Mouse (Mus musculus): Measurements from ENCODE around the gene Tubg2.

Gene Tubg2

DNA sequence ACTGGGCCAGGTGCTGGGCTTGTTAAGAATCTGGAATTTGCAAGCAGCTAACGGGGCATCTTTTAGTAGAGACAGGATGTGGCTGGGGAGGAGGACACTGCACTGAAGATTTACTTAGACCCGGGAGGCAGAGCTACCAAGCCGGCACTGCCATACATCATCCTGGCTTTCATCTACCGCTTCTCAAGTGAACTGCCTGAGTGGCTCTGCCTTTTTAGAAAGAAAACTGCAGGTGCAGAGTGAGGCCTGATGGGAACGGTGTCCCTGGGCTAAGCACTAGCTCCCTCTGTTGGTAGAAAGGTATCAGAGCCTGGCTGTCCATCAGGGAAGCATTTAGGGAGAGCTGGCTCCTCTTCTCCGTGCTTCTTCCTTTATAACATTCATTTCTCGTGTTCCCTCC lies 45.3 kb downstream of the Tubg2 start:
- DNase-seq = peak; percentile 50 to 75

Measured in thymus, postnatal 36 days (tissue).